Mouse (Mus musculus) CH12.LX (cell line): ENCODE measurements around the gene 1600014C10Rik. TPM values are rescaled to one million over a fixed set of nuclear protein-coding genes. Genes with fewer than 3 reads are reported as not detected.

Experiments used
- DNase-seq: peaks from one replicate; pipeline ENCODE4 v3.0.0-alpha.2; 2013; ENCODE audit errors: extremely low read depth
- H3K27ac ChIP-seq: 2 replicates; pipeline ENCODE4 v1.5.1; 2012; ENCODE audit warnings: low read depth, mild to moderate bottlenecking, control low read depth, moderate library complexity; ENCODE audit not compliant: insufficient read depth
- H3K27me3 ChIP-seq: replicated peaks from 2 replicates; pipeline ENCODE3; 2012; ENCODE audit warnings: inconsistent platforms
- H3K36me3 ChIP-seq, 2 experiments: replicated peaks in 1 of 2; 2 replicates each; pipeline versions ENCODE3 to v1.6.1; 2012; ENCODE audit warnings: inconsistent platforms in 1 of 2, low read length in 1 of 2, mild to moderate bottlenecking in 1 of 2, mixed read lengths in 1 of 2, moderate library complexity in 1 of 2; ENCODE audit not compliant: control insufficient read depth in 1 of 2, insufficient read depth in 1 of 2
- H3K4me1 ChIP-seq, 2 experiments: 2 replicates each; pipeline ENCODE4 v1.6.1; 2012; ENCODE audit warnings: inconsistent platforms in 1 of 2, moderate library complexity in 1 of 2; ENCODE audit not compliant: insufficient read depth in 2 of 2, control insufficient read depth in 1 of 2
- H3K4me2 ChIP-seq: 2 replicates; pipeline ENCODE4 v1.6.1; 2012; ENCODE audit warnings: low read depth, mild to moderate bottlenecking, control low read depth; ENCODE audit not compliant: poor library complexity, insufficient read depth, severe bottlenecking
- H3K4me3 ChIP-seq, 3 experiments: fragments of 150-350 bp in 1 of 3; sonication (generic) in 1 of 3; replicated peaks in 1 of 3; 2 replicates each; pipeline versions ENCODE3 to v1.5.1; 2011 to 2012; ENCODE audit warnings: low read depth in 2 of 3, low read length in 2 of 3, mild to moderate bottlenecking in 2 of 3, moderate library complexity in 2 of 3, control low read depth in 1 of 3, improper control_type of control experiment in 1 of 3, inconsistent platforms in 1 of 3, mixed read lengths in 1 of 3; ENCODE audit not compliant: poor library complexity in 1 of 3
- H3K79me2 ChIP-seq: replicated peaks from 2 replicates; pipeline ENCODE4 v1.6.1; 2012; ENCODE audit warnings: mild to moderate bottlenecking, moderate library complexity; ENCODE audit not compliant: control insufficient read depth, poor library complexity, insufficient read depth, severe bottlenecking; ENCODE audit errors: extremely low read depth
- H3K9ac ChIP-seq: 2 replicates; pipeline ENCODE4 v1.6.1; 2012; ENCODE audit warnings: low read depth, mild to moderate bottlenecking, control low read depth, moderate library complexity; ENCODE audit not compliant: insufficient read depth
- H3K9me3 ChIP-seq: replicated peaks from 2 replicates; pipeline ENCODE3; 2012; ENCODE audit warnings: low read length, inconsistent platforms, mixed read lengths
- BHLHE40 ChIP-seq: IDR thresholded peaks from 2 replicates; pipeline ENCODE4 v1.6.1; 2011; ENCODE audit warnings: mild to moderate bottlenecking, low read depth, low read length, improper control_type of control experiment
- CHD1 ChIP-seq: IDR thresholded peaks from 2 replicates; pipeline ENCODE4 v1.6.1; 2012; ENCODE audit warnings: low read depth, low read length, improper control_type of control experiment, inconsistent platforms
- CTCF ChIP-seq, 2 experiments: IDR thresholded peaks in 1 of 2; conservative IDR thresholded peaks in 1 of 2; 2 replicates each; pipeline ENCODE4 v1.5.1; 2011 to 2012; ENCODE audit warnings: low read depth in 2 of 2, low read length in 2 of 2, improper control_type of control experiment in 1 of 2, inconsistent platforms in 1 of 2, mild to moderate bottlenecking in 1 of 2, moderate library complexity in 1 of 2
- ELF1 ChIP-seq: IDR thresholded peaks from 2 replicates; pipeline ENCODE4 v1.6.1; 2014; ENCODE audit warnings: low read depth, mild to moderate bottlenecking, inconsistent platforms, low read length, improper control_type of control experiment
- ETS1 ChIP-seq: conservative IDR thresholded peaks from 2 replicates; pipeline ENCODE4 v1.6.1; 2012; ENCODE audit warnings: low read depth, mild to moderate bottlenecking, inconsistent platforms, low read length, improper control_type of control experiment, moderate library complexity
- IRF4 ChIP-seq: IDR thresholded peaks from 2 replicates; pipeline ENCODE4 v1.6.1; 2014; ENCODE audit warnings: low read depth, mild to moderate bottlenecking, inconsistent platforms, low read length, improper control_type of control experiment
- JUN ChIP-seq: IDR thresholded peaks from 2 replicates; pipeline ENCODE4 v1.6.1; 2011; ENCODE audit warnings: low read depth, mild to moderate bottlenecking, low read length, improper control_type of control experiment, moderate library complexity; ENCODE audit not compliant: insufficient read depth
- JUND ChIP-seq: conservative IDR thresholded peaks from 2 replicates; pipeline ENCODE4 v1.6.1; 2011; ENCODE audit warnings: low read depth, low read length, improper control_type of control experiment
- KAT2A ChIP-seq: IDR thresholded peaks from 2 replicates; pipeline ENCODE4 v1.6.1; 2012; ENCODE audit warnings: low read length, improper control_type of control experiment, inconsistent platforms; ENCODE audit not compliant: insufficient replicate concordance
- MAFK ChIP-seq: IDR thresholded peaks from 2 replicates; pipeline ENCODE4 v1.6.1; 2011; ENCODE audit warnings: low read length, improper control_type of control experiment; ENCODE audit not compliant: insufficient replicate concordance
- MEF2A ChIP-seq: IDR thresholded peaks from 2 replicates; pipeline ENCODE4 v1.6.1; 2014; ENCODE audit warnings: low read depth, mild to moderate bottlenecking, inconsistent platforms, low read length, improper control_type of control experiment, borderline replicate concordance
- MXI1 ChIP-seq: IDR thresholded peaks from 2 replicates; pipeline ENCODE4 v1.6.1; 2011; ENCODE audit warnings: mild to moderate bottlenecking, low read depth, low read length, improper control_type of control experiment
- NELFE ChIP-seq: IDR thresholded peaks from 2 replicates; pipeline ENCODE4 v1.6.1; 2011; ENCODE audit warnings: low read depth, low read length, improper control_type of control experiment
- POLR2A ChIP-seq: IDR thresholded peaks from 2 replicates; pipeline ENCODE4 v1.6.1; 2011; ENCODE audit warnings: low read depth, mild to moderate bottlenecking, improper control_type of control experiment, low read length
- POLR2AphosphoS2 ChIP-seq: IDR thresholded peaks from 2 replicates; pipeline ENCODE4 v1.6.1; 2011; ENCODE audit warnings: low read depth, low read length, improper control_type of control experiment
- RAD21 ChIP-seq: IDR thresholded peaks from 2 replicates; pipeline ENCODE4 v1.6.1; 2011; ENCODE audit warnings: low read depth, mild to moderate bottlenecking, low read length, improper control_type of control experiment, moderate library complexity
- RCOR1 ChIP-seq: conservative IDR thresholded peaks from 2 replicates; pipeline ENCODE4 v1.6.1; 2012; ENCODE audit warnings: low read depth, mild to moderate bottlenecking, inconsistent platforms, low read length, improper control_type of control experiment
- SIN3A ChIP-seq: IDR thresholded peaks from 2 replicates; pipeline ENCODE4 v1.6.1; 2012; ENCODE audit warnings: low read length, improper control_type of control experiment, inconsistent platforms
- TBP ChIP-seq: conservative IDR thresholded peaks from 2 replicates; pipeline ENCODE4 v1.6.1; 2011; ENCODE audit warnings: low read depth, low read length, improper control_type of control experiment
- TCF12 ChIP-seq: IDR thresholded peaks from 2 replicates; pipeline ENCODE4 v1.6.1; 2014; ENCODE audit warnings: low read depth, mild to moderate bottlenecking, inconsistent platforms, low read length, improper control_type of control experiment
- UBTF ChIP-seq: IDR thresholded peaks from 2 replicates; pipeline ENCODE4 v1.6.1; 2012; ENCODE audit warnings: low read depth, mild to moderate bottlenecking, inconsistent platforms, low read length, improper control_type of control experiment, moderate library complexity
- USF1 ChIP-seq: IDR thresholded peaks from 2 replicates; pipeline ENCODE4 v1.6.1; 2014; ENCODE audit warnings: low read depth, mild to moderate bottlenecking, inconsistent platforms, low read length, improper control_type of control experiment
- USF2 ChIP-seq: conservative IDR thresholded peaks from 2 replicates; pipeline ENCODE4 v1.6.1; 2011; ENCODE audit warnings: low read depth, low read length, improper control_type of control experiment
- ZC3H11A ChIP-seq: IDR thresholded peaks from 2 replicates; pipeline ENCODE4 v1.6.1; 2012; ENCODE audit warnings: low read depth, mild to moderate bottlenecking, inconsistent platforms, low read length, improper control_type of control experiment
- ZKSCAN1 ChIP-seq: IDR thresholded peaks from 2 replicates; pipeline ENCODE4 v1.6.1; 2012; ENCODE audit warnings: low read depth, inconsistent platforms, low read length, improper control_type of control experiment, borderline replicate concordance
- ZNF384 ChIP-seq: IDR thresholded peaks from 2 replicates; pipeline ENCODE4 v1.6.1; 2012; ENCODE audit warnings: low read depth, low read length, improper control_type of control experiment, inconsistent platforms
- dilution Hi-C: fragments of 300-500 bp; cut with MboI; formaldehyde crosslinking; loops from 2 replicates; pipeline ENCODE4 v1.14.3; 2020; ENCODE audit warnings: low sequenced_read_pairs; ENCODE audit not compliant: extremely low pct_unique_long_range_greater_than_20kb, extremely low pct_ligation_motif_present
- in situ Hi-C: fragments of 300-500 bp; cut with MboI; formaldehyde crosslinking; loops from 3 replicates; pipeline ENCODE4 v1.14.3; 2019; ENCODE audit warnings: low sequenced_read_pairs, low pct_ligation_motif_present, low pct_unique_long_range_greater_than_20kb, mixed read lengths
- polyA plus RNA-seq: library from polyadenylated mRNA; unstranded; fragments of >175 nt; gene quantifications from 2 replicates; pipeline ENCODE4 v1.2.1, GENCODE M21; 2012; ENCODE audit warnings: low read depth; ENCODE audit not compliant: insufficient read length
- total RNA-seq, 2 experiments: library from RNA; depleted of rRNA; stranded (reverse); fragments of 300-350 nt in 1 of 2; fragments of >200 nt in 1 of 2; gene quantifications; 2 replicates each; pipeline ENCODE4 v1.2.3; 2012 to 2014

1600014C10Rik gene
- total and polyA plus RNA-seq, 3 experiments: 7.4 to 10.6 (median 10.3) TPM

- Histone ChIP-seq H3K4me2 (peak overlapping the region; percentile 46), H3K9me3 (no peaks in the 10 kb centered on the region), H3K79me2 (no peaks in the 10 kb centered on the region), H3K27me3 (no peaks in the 10 kb centered on the region), H3K4me1 (peaks cover 4 to 32% of the 10 kb centered on the region in 2 experiments; a peak in 3 of 4 replicates), H3K36me3 (peaks cover 0 to 18% of the 10 kb centered on the region in 2 experiments), H3K27ac (no peak overlapping the region), H3K9ac (peak overlapping the region; percentile 66), H3K4me3 (peak overlapping the region; percentile 69 to 84 (median 81))
- dilution Hi-C loops (no loop called here), in situ Hi-C loops (no loop called here)
- no peak for DNase-seq
- TF ChIP-seq MAFK: no peak
- no peak for TF ChIP-seq IRF4
- TF ChIP-seq POLR2AphosphoS2: no peak
- no peak for TF ChIP-seq POLR2A
- TF ChIP-seq ZKSCAN1: no peak
- TF ChIP-seq JUN: no peak
Observed at GRCm38 (mm10) chr7:38184418-38184745, 1.4 kb downstream of the 1600014C10Rik start.

- Histone ChIP-seq H3K27ac (no peak overlapping the region), H3K4me2 (peak overlapping the region; percentile 46)
Observed at GRCm38 (mm10) chr7:38184786-38185185, 1.8 kb downstream of the 1600014C10Rik start.

GRCm38 (mm10) chr7:38186861-38187260 lies 3.8 kb downstream of the 1600014C10Rik start:
- H3K27me3 ChIP-seq: no peaks in the 10 kb centered on the region
- dilution Hi-C loops: no loop called here
- peaks cover 2% of the 10 kb centered on the region for H3K9me3 ChIP-seq
- H3K79me2 ChIP-seq: no peaks in the 10 kb centered on the region
- H3K9ac ChIP-seq: no peak overlapping the region
- no peak overlapping the region for H3K4me2 ChIP-seq
- no peak for DNase-seq
- no peak overlapping the region for H3K27ac ChIP-seq
- in situ Hi-C loops: no loop called here
- no peak overlapping the region for H3K4me3 ChIP-seq
- H3K4me1 ChIP-seq: peaks cover 4 to 22% of the 10 kb centered on the region in 2 experiments; a peak in 3 of 4 replicates
- H3K36me3 ChIP-seq: peaks cover 3 to 40% of the 10 kb centered on the region in 2 experiments
- TF ChIP-seq NELFE: no peak
- no peak for TF ChIP-seq ZKSCAN1
- no peak for TF ChIP-seq TBP
- TF ChIP-seq RCOR1: no peak
- no peak for TF ChIP-seq POLR2AphosphoS2
- no peak for TF ChIP-seq ZNF384
- no peak for TF ChIP-seq USF2
- no peak for TF ChIP-seq MXI1
- TF ChIP-seq CTCF (conservative IDR thresholded peaks at IDR 0.05 in 1 of 2, IDR thresholded peaks at IDR 0.05 in 1 of 2; ENCODE audit: low read depth in 2 of 2, low read length in 2 of 2): no peak
- TF ChIP-seq CHD1: no peak
- TF ChIP-seq KAT2A: no peak
- TF ChIP-seq ELF1: no peak
- no peak for TF ChIP-seq USF1
- no peak for TF ChIP-seq JUND
- TF ChIP-seq RAD21: no peak
- no peak for TF ChIP-seq SIN3A
- no peak for TF ChIP-seq ETS1
- TF ChIP-seq, all 38 proteins: peak for 0

More at GRCm38 (mm10) chr7:38184786-38185185, 1.8 kb downstream of the 1600014C10Rik start:
- DNase-seq: no peak
- Histone ChIP-seq H3K9ac (no peak overlapping the region), H3K4me1 (peaks cover 4 to 32% of the 10 kb centered on the region in 2 experiments; a peak in 3 of 4 replicates), H3K79me2 (no peaks in the 10 kb centered on the region), H3K36me3 (peaks cover 0 to 22% of the 10 kb centered on the region in 2 experiments), H3K9me3 (no peaks in the 10 kb centered on the region), H3K27me3 (no peaks in the 10 kb centered on the region), H3K4me3 (no peak overlapping the region)
- in situ Hi-C loops (no loop called here), dilution Hi-C loops (no loop called here)
- TF ChIP-seq BHLHE40 (no peak), ZC3H11A (no peak), TCF12 (no peak), ZNF384 (no peak), MEF2A (no peak), UBTF (no peak), RAD21 (no peak), JUN (no peak)
